Mouse (Mus musculus): ENCODE results near the gene Paqr7. TPM values are rescaled to one million over a fixed set of nuclear protein-coding genes. Genes with fewer than 3 reads are reported as not detected.

Gene Paqr7
- total and polyA plus RNA-seq, 3 experiments, result 13.4 to 37.2 (median 16.7) TPM

- Histone ChIP-seq H3K36me3 (ENCODE audit: control insufficient read depth, insufficient read depth, low read length) (no peaks in the 10 kb centered on the region), H3K4me3 (no peak overlapping the region), H3K4me1 (ENCODE audit: control insufficient read depth, insufficient read depth, low read length) (no peaks in the 10 kb centered on the region; the same call in 1 of the 2 replicates), H3K27me3 (ENCODE audit: control insufficient read depth, insufficient read depth, low read length) (no peaks in the 10 kb centered on the region), H3K79me2 (replicated peaks; ENCODE audit: control insufficient read depth, insufficient read depth, low read length) (no peaks in the 10 kb centered on the region), H3K9ac (ENCODE audit: low read depth, low read length) (no peak overlapping the region), H3K27ac (no peak overlapping the region)
- intact Hi-C loops (cut with DNase I), result loop anchor here (1.0 to 10.0 kb wide), 3 partner anchors 172 to 342 kb away; no protein-coding TSS in a partner anchor
- no peak for DNase-seq
- TF ChIP-seq POLR2A (IDR thresholded peaks at IDR 0.05; ENCODE audit: insufficient read depth, low read depth, low read length), result no peak
- TF ChIP-seq CTCF (IDR thresholded peaks at IDR 0.05), result no peak
- no peak for TF ChIP-seq EP300 (IDR thresholded peaks at IDR 0.05; ENCODE audit: insufficient read depth, low read depth, low read length)
- WGBS, result 92% methylated on average over 9 of the region's 9 CpGs
Measured at GRCm38 (mm10) chr4:134542726-134543125, 46.2 kb downstream of the Paqr7 start.

GRCm38 (mm10) chr4:134543261-134543660 lies 46.8 kb downstream of the Paqr7 start:
- TF ChIP-seq POLR2A (IDR thresholded peaks at IDR 0.05; ENCODE audit: insufficient read depth, low read depth, low read length) (no peak), CTCF (IDR thresholded peaks at IDR 0.05) (no peak), EP300 (IDR thresholded peaks at IDR 0.05; ENCODE audit: insufficient read depth, low read depth, low read length) (peak; percentile 96)
- no peak overlapping the region for H3K27ac ChIP-seq
- no peaks in the 10 kb centered on the region for H3K36me3 ChIP-seq (ENCODE audit: control insufficient read depth, insufficient read depth, low read length)
- intact Hi-C loops (cut with DNase I), result loop anchor here (1.0 to 10.0 kb wide), 3 partner anchors 171 to 342 kb away; no protein-coding TSS in a partner anchor
- H3K27me3 ChIP-seq (ENCODE audit: control insufficient read depth, insufficient read depth, low read length), result no peaks in the 10 kb centered on the region
- peak; percentile 86 to 96 for DNase-seq
- H3K9ac ChIP-seq (ENCODE audit: low read depth, low read length), result no peak overlapping the region
- 10% methylated on average over 5 of the region's 5 CpGs for WGBS
- H3K79me2 ChIP-seq (replicated peaks; ENCODE audit: control insufficient read depth, insufficient read depth, low read length), result no peaks in the 10 kb centered on the region
- peaks cover 3% of the 10 kb centered on the region for H3K4me1 ChIP-seq (ENCODE audit: control insufficient read depth, insufficient read depth, low read length)
- no peak overlapping the region for H3K4me3 ChIP-seq

- intact Hi-C loops (cut with DNase I), result loop anchor here (10.0 kb wide), 1 partner anchor 338 kb away; no protein-coding TSS in a partner anchor
- H3K4me3 ChIP-seq, result no peak overlapping the region
- no peaks in the 10 kb centered on the region for H3K36me3 ChIP-seq (ENCODE audit: control insufficient read depth, insufficient read depth, low read length)
- no peak overlapping the region for H3K27ac ChIP-seq
- WGBS, result 72% methylated on average over 9 of the region's 9 CpGs
- H3K27me3 ChIP-seq (ENCODE audit: control insufficient read depth, insufficient read depth, low read length), result no peaks in the 10 kb centered on the region
- H3K9ac ChIP-seq (ENCODE audit: low read depth, low read length), result no peak overlapping the region
- TF ChIP-seq EP300 (IDR thresholded peaks at IDR 0.05; ENCODE audit: insufficient read depth, low read depth, low read length), result no peak
- no peak for TF ChIP-seq POLR2A (IDR thresholded peaks at IDR 0.05; ENCODE audit: insufficient read depth, low read depth, low read length)
- TF ChIP-seq CTCF (IDR thresholded peaks at IDR 0.05), result no peak
- no peaks in the 10 kb centered on the region for H3K79me2 ChIP-seq (replicated peaks; ENCODE audit: control insufficient read depth, insufficient read depth, low read length)
- peaks cover 9% of the 10 kb centered on the region for H3K4me1 ChIP-seq (ENCODE audit: control insufficient read depth, insufficient read depth, low read length)
- DNase-seq, result no peak
Measured at GRCm38 (mm10) chr4:134546814-134547705, 50.6 kb downstream of the Paqr7 start.

- H3K9ac ChIP-seq (ENCODE audit: low read depth, low read length), result no peak overlapping the region
- TF ChIP-seq CTCF (IDR thresholded peaks at IDR 0.05) (no peak), POLR2A (IDR thresholded peaks at IDR 0.05; ENCODE audit: insufficient read depth, low read depth, low read length) (no peak), EP300 (IDR thresholded peaks at IDR 0.05; ENCODE audit: insufficient read depth, low read depth, low read length) (no peak)
- intact Hi-C loops (cut with DNase I), result loop anchor here (10.0 kb wide), 1 partner anchor 336 kb away; no protein-coding TSS in a partner anchor
- H3K27me3 ChIP-seq (ENCODE audit: control insufficient read depth, insufficient read depth, low read length), result no peaks in the 10 kb centered on the region
- no peak overlapping the region for H3K4me3 ChIP-seq
- peak; percentile 41 to 51 for DNase-seq
- peaks cover 10% of the 10 kb centered on the region for H3K4me1 ChIP-seq (ENCODE audit: control insufficient read depth, insufficient read depth, low read length)
- no peak overlapping the region for H3K27ac ChIP-seq
- H3K79me2 ChIP-seq (replicated peaks; ENCODE audit: control insufficient read depth, insufficient read depth, low read length), result no peaks in the 10 kb centered on the region
- 37% methylated on average over 18 of the region's 18 CpGs for WGBS
- no peaks in the 10 kb centered on the region for H3K36me3 ChIP-seq (ENCODE audit: control insufficient read depth, insufficient read depth, low read length)
Measured at GRCm38 (mm10) chr4:134548169-134548938, 51.9 kb downstream of the Paqr7 start.

GRCm38 (mm10) chr4:134549899-134550298 lies 53.4 kb downstream of the Paqr7 start:
- Histone ChIP-seq H3K27ac (no peak overlapping the region), H3K4me3 (no peak overlapping the region), H3K4me1 (ENCODE audit: control insufficient read depth, insufficient read depth, low read length) (peaks cover 10% of the 10 kb centered on the region), H3K79me2 (replicated peaks; ENCODE audit: control insufficient read depth, insufficient read depth, low read length) (no peaks in the 10 kb centered on the region), H3K27me3 (ENCODE audit: control insufficient read depth, insufficient read depth, low read length) (no peaks in the 10 kb centered on the region), H3K36me3 (ENCODE audit: control insufficient read depth, insufficient read depth, low read length) (no peaks in the 10 kb centered on the region), H3K9ac (ENCODE audit: low read depth, low read length) (no peak overlapping the region)
- intact Hi-C loops (cut with DNase I), result loop anchor here (10.0 kb wide), 1 partner anchor 335 kb away; no protein-coding TSS in a partner anchor
- TF ChIP-seq POLR2A (IDR thresholded peaks at IDR 0.05; ENCODE audit: insufficient read depth, low read depth, low read length) (no peak), CTCF (IDR thresholded peaks at IDR 0.05) (peak; percentile 49)
- DNase-seq, result no peak
- 97% methylated on average over 8 of the region's 8 CpGs for whole genome bisulfite sequencing

All from heart, adult 2 months (tissue).